Mouse (Mus musculus): ENCODE measurements around the gene Fbxo11. TPM values are rescaled to one million over a fixed set of nuclear protein-coding genes. Genes with fewer than 3 reads are reported as not detected.
A peak's percentile ranks its signal among the peaks of the same experiment; 100 is the strongest.

Gene Fbxo11
- polyA plus RNA-seq, 1 experiment from 2014 or later = 4.1 TPM

DNA sequence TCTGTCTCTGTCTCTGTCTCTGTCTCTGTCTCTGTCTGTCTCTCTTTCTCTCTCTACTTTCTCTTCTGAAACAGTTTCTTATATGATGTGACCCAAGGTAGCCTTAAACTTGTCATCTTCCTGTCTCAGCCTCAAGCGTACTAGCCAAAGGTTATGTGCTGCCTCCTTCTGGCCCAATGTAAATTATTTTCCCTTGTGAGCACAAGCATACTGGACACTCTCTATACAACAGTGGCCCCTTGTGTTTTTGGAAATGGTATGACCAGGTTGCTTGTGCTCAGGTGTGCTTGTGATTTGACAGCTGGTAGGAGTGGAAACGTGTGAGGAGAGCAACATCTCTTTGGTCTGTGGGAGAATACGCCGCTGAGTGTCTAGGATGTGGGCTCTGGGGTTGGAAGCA is 42.6 kb upstream of the Fbxo11 start:
- no peak for ATAC-seq
- WGBS (ENCODE audit: insufficient replicate concordance) = 63% methylated on average over 4 of the region's 4 CpGs

GRCm38 (mm10) chr17:88106365-88106764 is 41.3 kb upstream of the Fbxo11 start:
- no peaks in the 10 kb centered on the region for H3K27me3 ChIP-seq (ENCODE audit: insufficient read depth, low read length)
- ATAC-seq = no peak

More for the DNA sequence above, 42.6 kb upstream of the Fbxo11 start:
- no peak for DNase-seq
- Histone ChIP-seq H3K27ac (ENCODE audit: low read depth) (no peak overlapping the region), H3K9me3 (ENCODE audit: low read length) (no peaks in the 10 kb centered on the region), H3K4me3 (ENCODE audit: low read depth, low read length) (no peak overlapping the region), H3K9ac (replicated peaks) (no peak overlapping the region), H3K36me3 (replicated peaks; ENCODE audit: insufficient read depth, low read length) (no peaks in the 10 kb centered on the region), H3K27me3 (ENCODE audit: insufficient read depth, low read length) (no peaks in the 10 kb centered on the region), H3K4me2 (ENCODE audit: low read depth, low read length) (no peak overlapping the region), H3K4me1 (ENCODE audit: insufficient read depth) (peaks cover 5% of the 10 kb centered on the region; the same call in 1 of the 2 replicates)
- TF ChIP-seq CTCF (IDR thresholded peaks at IDR 0.05; ENCODE audit: low read depth) (peak; percentile 63), EP300 (IDR thresholded peaks at IDR 0.05; ENCODE audit: low read depth) (no peak)

GRCm38 (mm10) chr17:88102597-88102996 is 37.5 kb upstream of the Fbxo11 start:
- no peak for DNase-seq
- ATAC-seq = no peak
- 51% methylated on average over 7 of the region's 7 CpGs for WGBS (ENCODE audit: insufficient replicate concordance)
- TF ChIP-seq CTCF (IDR thresholded peaks at IDR 0.05; ENCODE audit: low read depth) (no peak), EP300 (IDR thresholded peaks at IDR 0.05; ENCODE audit: low read depth) (no peak)
- Histone ChIP-seq H3K4me1 (ENCODE audit: insufficient read depth) (no peaks in the 10 kb centered on the region), H3K4me2 (ENCODE audit: low read depth, low read length) (no peak overlapping the region), H3K9me3 (ENCODE audit: low read length) (no peaks in the 10 kb centered on the region), H3K36me3 (replicated peaks; ENCODE audit: insufficient read depth, low read length) (no peaks in the 10 kb centered on the region), H3K27me3 (ENCODE audit: insufficient read depth, low read length) (no peaks in the 10 kb centered on the region), H3K9ac (replicated peaks) (no peak overlapping the region), H3K4me3 (ENCODE audit: low read depth, low read length) (no peak overlapping the region), H3K27ac (ENCODE audit: low read depth) (no peak overlapping the region)

More at GRCm38 (mm10) chr17:88106365-88106764, 41.3 kb upstream of the Fbxo11 start:
- Histone ChIP-seq H3K4me3 (ENCODE audit: low read depth, low read length) (no peak overlapping the region), H3K9ac (replicated peaks) (no peak overlapping the region), H3K4me2 (ENCODE audit: low read depth, low read length) (no peak overlapping the region), H3K9me3 (ENCODE audit: low read length) (no peaks in the 10 kb centered on the region), H3K4me1 (ENCODE audit: insufficient read depth) (no peaks in the 10 kb centered on the region), H3K36me3 (replicated peaks; ENCODE audit: insufficient read depth, low read length) (no peaks in the 10 kb centered on the region), H3K27ac (ENCODE audit: low read depth) (no peak overlapping the region)
- 92% methylated on average over 9 of the region's 9 CpGs for WGBS (ENCODE audit: insufficient replicate concordance)
- no peak for DNase-seq
- TF ChIP-seq EP300 (IDR thresholded peaks at IDR 0.05; ENCODE audit: low read depth) (no peak), CTCF (IDR thresholded peaks at IDR 0.05; ENCODE audit: low read depth) (no peak)

GRCm38 (mm10) chr17:88098181-88098852 is 33.2 kb upstream of the Fbxo11 start:
- H3K4me3 ChIP-seq (ENCODE audit: low read depth, low read length) = no peak overlapping the region
- no peak overlapping the region for H3K4me2 ChIP-seq (ENCODE audit: low read depth, low read length)
- no peaks in the 10 kb centered on the region for H3K36me3 ChIP-seq (replicated peaks; ENCODE audit: insufficient read depth, low read length)
- no peaks in the 10 kb centered on the region for H3K4me1 ChIP-seq (ENCODE audit: insufficient read depth)
- DNase-seq (no peak), ATAC-seq (no peak)
- TF ChIP-seq CTCF (IDR thresholded peaks at IDR 0.05; ENCODE audit: low read depth) (no peak), EP300 (IDR thresholded peaks at IDR 0.05; ENCODE audit: low read depth) (no peak)
- no peak overlapping the region for H3K9ac ChIP-seq (replicated peaks)
- H3K9me3 ChIP-seq (ENCODE audit: low read length) = no peaks in the 10 kb centered on the region
- WGBS (ENCODE audit: insufficient replicate concordance) = 69% methylated on average over 9 of the region's 9 CpGs
- H3K27ac ChIP-seq (ENCODE audit: low read depth) = no peak overlapping the region
- H3K27me3 ChIP-seq (ENCODE audit: insufficient read depth, low read length) = no peaks in the 10 kb centered on the region

- Histone ChIP-seq H3K27ac (ENCODE audit: low read depth) (no peak overlapping the region), H3K36me3 (replicated peaks; ENCODE audit: insufficient read depth, low read length) (no peaks in the 10 kb centered on the region), H3K4me3 (ENCODE audit: low read depth, low read length) (no peak overlapping the region), H3K9ac (replicated peaks) (no peak overlapping the region), H3K4me1 (ENCODE audit: insufficient read depth) (no peaks in the 10 kb centered on the region), H3K27me3 (ENCODE audit: insufficient read depth, low read length) (no peaks in the 10 kb centered on the region), H3K4me2 (ENCODE audit: low read depth, low read length) (no peak overlapping the region), H3K9me3 (ENCODE audit: low read length) (no peaks in the 10 kb centered on the region)
- WGBS (ENCODE audit: insufficient replicate concordance) = 80% methylated on average over 3 of the region's 3 CpGs
- no peak for ATAC-seq
- TF ChIP-seq CTCF (IDR thresholded peaks at IDR 0.05; ENCODE audit: low read depth) (no peak), EP300 (IDR thresholded peaks at IDR 0.05; ENCODE audit: low read depth) (no peak)
- DNase-seq = no peak
These were observed 32.5 kb upstream of the Fbxo11 start for GRCm38 (mm10) chr17:88097543-88097942.

DNA sequence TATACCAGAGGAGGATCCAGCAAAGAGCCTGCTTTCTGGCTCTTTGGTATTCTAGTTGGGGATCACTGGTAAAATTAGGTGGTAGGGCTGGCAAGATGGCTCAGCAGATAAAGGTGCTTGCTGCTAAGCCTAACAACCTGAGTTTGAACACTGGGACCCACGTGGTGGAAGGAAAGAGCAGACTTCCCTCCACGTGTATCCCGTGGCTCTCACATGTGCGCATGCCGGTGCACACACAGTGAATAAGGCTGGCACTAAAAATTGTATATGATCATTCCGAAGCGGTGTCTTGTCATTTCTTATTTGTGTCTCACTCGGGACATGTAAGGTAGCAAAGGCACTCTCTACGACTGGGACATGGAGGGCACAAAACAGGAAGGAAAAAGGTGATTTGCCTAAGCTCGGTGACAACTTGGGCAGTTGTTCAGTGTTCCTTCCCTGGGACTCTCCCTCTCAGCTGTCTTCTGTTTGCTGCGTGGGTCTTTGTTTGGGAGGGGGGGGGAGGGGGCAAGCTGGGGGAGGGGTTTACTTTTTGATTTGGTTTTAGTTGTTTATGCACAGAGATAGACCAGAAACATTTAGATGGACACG is 31.8 kb upstream of the Fbxo11 start:
- no peaks in the 10 kb centered on the region for H3K27me3 ChIP-seq (ENCODE audit: insufficient read depth, low read length)
- H3K4me1 ChIP-seq (ENCODE audit: insufficient read depth) = no peaks in the 10 kb centered on the region
- no peak overlapping the region for H3K4me3 ChIP-seq (ENCODE audit: low read depth, low read length)
- H3K9ac ChIP-seq (replicated peaks) = no peak overlapping the region
- H3K9me3 ChIP-seq (ENCODE audit: low read length) = no peaks in the 10 kb centered on the region
- no peaks in the 10 kb centered on the region for H3K36me3 ChIP-seq (replicated peaks; ENCODE audit: insufficient read depth, low read length)
- H3K4me2 ChIP-seq (ENCODE audit: low read depth, low read length) = no peak overlapping the region
- DNase-seq (no peak), ATAC-seq (no peak)
- TF ChIP-seq CTCF (IDR thresholded peaks at IDR 0.05; ENCODE audit: low read depth) = no peak
- no peak for TF ChIP-seq EP300 (IDR thresholded peaks at IDR 0.05; ENCODE audit: low read depth)
- 63% methylated on average over 11 of the region's 12 CpGs for WGBS (ENCODE audit: insufficient replicate concordance)
- H3K27ac ChIP-seq (ENCODE audit: low read depth) = no peak overlapping the region
